ENCODE assay signal across 22 mouse cellular contexts in genomic region chr3:104447240-104447639, GRCm38 (mm10).
DNase-seq lines count a peak whose midpoint lies in the region; ATAC-seq and TF ChIP-seq lines count a peak whose summit lies in the region.
"Had no signal": no experiment of that assay in that cellular context is flagged by ENCODE, and none has a peak within 500 bp of the region (broad histone marks: within the 10 kb centered on the region; RNA-seq: fewer than 3 reads in every experiment).

No protein-coding gene starts in this region.

- H3K79me2 ChIP-seq in myocyte (ENCODE audit: control insufficient read depth, insufficient read depth), result no peaks in the 10 kb centered on the region

- intact Hi-C loops in heart, postnatal 36 days (cut with DNase I), result no loop called here

- no peak overlapping the region for H3ac ChIP-seq in myocyte (ENCODE audit: control insufficient read depth, insufficient read length)

- no peak for TF ChIP-seq POLR2A in limb, embryonic 14.5 days (IDR thresholded peaks at IDR 0.05; ENCODE audit: borderline replicate concordance, extremely low read depth, insufficient read depth, insufficient read length)
- TF ChIP-seq POLR2A in myocyte (IDR thresholded peaks at IDR 0.05; ENCODE audit: insufficient read length, low read depth), result no peak

- no peaks in the 10 kb centered on the region for H3K36me3 ChIP-seq in heart, embryonic 11.5 days (ENCODE audit: control insufficient read depth, insufficient read depth, low read length)
- H3K36me3 ChIP-seq in heart, embryonic 10.5 days, result no peaks in the 10 kb centered on the region
- H3K36me3 ChIP-seq in limb, embryonic 14.5 days (ENCODE audit: control insufficient read depth, insufficient read depth, low read length), result no peaks in the 10 kb centered on the region
- H3K36me3 ChIP-seq in limb, embryonic 10.5 days, result no peaks in the 10 kb centered on the region
- no peaks in the 10 kb centered on the region for H3K36me3 ChIP-seq in myocyte (ENCODE audit: control insufficient read depth, insufficient read depth)
- no peaks in the 10 kb centered on the region for H3K36me3 ChIP-seq in neural tube, embryonic 15.5 days
- H3K36me3 ChIP-seq: G1E had no signal

- no peaks in the 10 kb centered on the region for H3K9me3 ChIP-seq in heart, embryonic 11.5 days (replicated peaks; ENCODE audit: control insufficient read depth, low read length)
- no peaks in the 10 kb centered on the region for H3K9me3 ChIP-seq in heart, embryonic 10.5 days
- no peaks in the 10 kb centered on the region for H3K9me3 ChIP-seq in limb, embryonic 14.5 days (ENCODE audit: control insufficient read depth, low read length)
- no peaks in the 10 kb centered on the region for H3K9me3 ChIP-seq in limb, embryonic 10.5 days (replicated peaks)
- H3K9me3 ChIP-seq in neural tube, embryonic 15.5 days (replicated peaks), result no peaks in the 10 kb centered on the region
- H3K9me3 ChIP-seq: G1E had no signal

- ATAC-seq in heart, embryonic 11.5 days (replicated peaks; ENCODE audit: insufficient number of reproducible peaks, low FRiP score, low TSS enrichment), result no peak
- peak; percentile 47; the same call in 1 of the 2 replicates for ATAC-seq in limb, embryonic 14.5 days (ENCODE audit: low FRiP score, low read depth)
- ATAC-seq in neural tube, embryonic 15.5 days (ENCODE audit: low FRiP score), result no peak
- ATAC-seq: activated CD4-positive, CD25-positive, alpha-beta regulatory T cell, adult 4 months; CD4-positive, CD25-positive, alpha-beta regulatory T cell, adult 4 months; Patski had no signal

- H3K4me1 ChIP-seq in heart, embryonic 11.5 days (ENCODE audit: control insufficient read depth, insufficient read depth, low read length), result no peaks in the 10 kb centered on the region
- H3K4me1 ChIP-seq in heart, embryonic 10.5 days, result peaks cover 3% of the 10 kb centered on the region
- H3K4me1 ChIP-seq in limb, embryonic 14.5 days (ENCODE audit: control insufficient read depth, insufficient read depth, low read length), result no peaks in the 10 kb centered on the region
- peaks cover 3% of the 10 kb centered on the region; the same call in 1 of the 2 replicates for H3K4me1 ChIP-seq in limb, embryonic 10.5 days
- H3K4me1 ChIP-seq in neural tube, embryonic 15.5 days, result peaks cover 2% of the 10 kb centered on the region; the same call in 1 of the 2 replicates

- no peak overlapping the region for H3K27ac ChIP-seq in heart, embryonic 11.5 days (ENCODE audit: low read depth, low read length)
- no peak overlapping the region for H3K27ac ChIP-seq in heart, embryonic 10.5 days
- no peak overlapping the region for H3K27ac ChIP-seq in limb, embryonic 14.5 days (replicated peaks; ENCODE audit: low read depth, low read length)
- H3K27ac ChIP-seq in limb, embryonic 10.5 days, result no peak overlapping the region
- H3K27ac ChIP-seq in neural tube, embryonic 15.5 days (replicated peaks), result no peak overlapping the region

- 56% methylated on average over 2 of the region's 2 CpGs for WGBS in heart, embryonic 11.5 days (ENCODE audit: insufficient replicate concordance)
- WGBS in heart, embryonic 10.5 days, result 63% methylated on average over 2 of the region's 2 CpGs
- 63% methylated on average over 2 of the region's 2 CpGs for WGBS in limb, embryonic 14.5 days
- 77% methylated on average over 2 of the region's 2 CpGs for WGBS in limb, embryonic 10.5 days
- WGBS in neural tube, embryonic 15.5 days, result 77% methylated on average over 2 of the region's 2 CpGs

- no peak overlapping the region for H3K4me3 ChIP-seq in heart, embryonic 11.5 days (ENCODE audit: low read depth, low read length)
- no peak overlapping the region for H3K4me3 ChIP-seq in heart, embryonic 10.5 days
- no peak overlapping the region for H3K4me3 ChIP-seq in limb, embryonic 14.5 days (replicated peaks; ENCODE audit: low read length)
- no peak overlapping the region for H3K4me3 ChIP-seq in limb, embryonic 10.5 days
- no peak overlapping the region for H3K4me3 ChIP-seq in myocyte
- H3K4me3 ChIP-seq in neural tube, embryonic 15.5 days (replicated peaks), result no peak overlapping the region

- H3K9ac ChIP-seq in heart, embryonic 11.5 days (ENCODE audit: low read depth, low read length), result no peak overlapping the region
- no peak overlapping the region for H3K9ac ChIP-seq in limb, embryonic 14.5 days (ENCODE audit: low read depth, low read length, severe bottlenecking)
- no peak overlapping the region for H3K9ac ChIP-seq in neural tube, embryonic 15.5 days (replicated peaks)

- DNase-seq in heart, adult 11 months, result peak; percentile 40
- DNase-seq in heart, embryonic 10.5 days (ENCODE audit: low spot score), result peak; percentile 61
- no peak for DNase-seq in heart, postnatal 36 days
- DNase-seq in limb, embryonic 14.5 days (ENCODE audit: low spot score), result no peak
- no peak for DNase-seq in limb, embryonic 10.5 days (ENCODE audit: low spot score)
- DNase-seq: adrenal gland, adult 2 months; adrenal gland, adult 8-10 months; adrenal gland, postnatal 10 days; adrenal gland, postnatal 14 days; adrenal gland, postnatal 25 days; adrenal gland, postnatal 36 days; B cell, adult 2 months; cerebellum, adult 11 months; cerebellum, adult 11-12 months had no signal

- no peak overlapping the region for H3K4me2 ChIP-seq in heart, embryonic 11.5 days
- no peak overlapping the region for H3K4me2 ChIP-seq in limb, embryonic 14.5 days (replicated peaks; ENCODE audit: low read depth, low read length, severe bottlenecking)
- no peak overlapping the region for H3K4me2 ChIP-seq in myocyte (ENCODE audit: low read depth)
- no peak overlapping the region for H3K4me2 ChIP-seq in neural tube, embryonic 15.5 days

- H3K27me3 ChIP-seq in heart, embryonic 11.5 days (ENCODE audit: control insufficient read depth, insufficient read depth, low read length), result no peaks in the 10 kb centered on the region
- no peaks in the 10 kb centered on the region for H3K27me3 ChIP-seq in heart, embryonic 10.5 days (ENCODE audit: insufficient read depth, poor library complexity, severe bottlenecking)
- H3K27me3 ChIP-seq in limb, embryonic 14.5 days (ENCODE audit: control insufficient read depth, insufficient read depth, low read length), result no peaks in the 10 kb centered on the region
- H3K27me3 ChIP-seq in limb, embryonic 10.5 days (ENCODE audit: low read depth, poor library complexity, severe bottlenecking), result no peaks in the 10 kb centered on the region
- no peaks in the 10 kb centered on the region for H3K27me3 ChIP-seq in myocyte (ENCODE audit: control insufficient read depth, insufficient read depth, insufficient read length)
- H3K27me3 ChIP-seq in neural tube, embryonic 15.5 days (replicated peaks), result no peaks in the 10 kb centered on the region
- H3K27me3 ChIP-seq: CH12.LX, Patski had no signal

TF ChIP-seq in myocyte, 11 proteins besides CTCF, POLR2A, EP300 and RAD21:
- TF ChIP-seq MYOD1 (IDR thresholded peaks at IDR 0.05; ENCODE audit: control insufficient read depth in 1 of 3, insufficient read length in 2 of 3, low read depth in 2 of 3), result peak; percentile 41 to 64 (median 51)
- TF ChIP-seq MYOG (IDR thresholded peaks at IDR 0.05; ENCODE audit: control insufficient read depth in 1 of 3, insufficient read depth in 1 of 3, insufficient read length in 2 of 3, low read depth in 2 of 3), result peak in 1 of 3 experiments; percentile 23
- no peak for TF ChIP-seq CEBPB (IDR thresholded peaks at IDR 0.05; ENCODE audit: insufficient read depth, poor library complexity, severe bottlenecking)

Comparison
In these comparisons a context has a peak if more than half of its experiments do, and no peak if none do; other contexts are left out.
1. DNase-seq: peak in heart, adult 11 months (single experiment) and heart, embryonic 10.5 days (single experiment); none in heart, postnatal 36 days (0 of 2), limb, embryonic 14.5 days (single experiment) and limb, embryonic 10.5 days (single experiment).